Mouse (Mus musculus) intestine, embryonic 14.5 days (tissue): ENCODE measurements at regions not wholly inside any gene's neighbourhood (a gene's known extent, or its start where the extent isn't known, plus 50 kb on each side); places are given as distances from the start of the nearest gene placed in this dataset.

Experiments
- ATAC-seq: fragments of 200-750 bp; cut with Nextera tagmentation; replicated peaks from 2 replicates; pipeline ENCODE4 v1.8.0; 2017; ENCODE audit warnings: low read depth, moderate number of reproducible peaks, moderate TSS enrichment, moderate library complexity; ENCODE audit not compliant: low FRiP score, low TSS enrichment
- DNase-seq: peaks from one replicate; pipeline ENCODE4 v3.0.0-alpha.2; 2018; ENCODE audit warnings: low spot score
- H3K27ac ChIP-seq: fragments of 300-500 bp; sonication (generic); 2 replicates; pipeline ENCODE4 v1.5.1; 2014; ENCODE audit warnings: low read depth, mild to moderate bottlenecking, control low read depth
- H3K27me3 ChIP-seq: fragments of 300-500 bp; sonication (generic); replicated peaks from 2 replicates; pipeline ENCODE4 v1.6.1; 2014; ENCODE audit warnings: low read length, control low read depth; ENCODE audit not compliant: control insufficient read depth, insufficient read depth
- H3K36me3 ChIP-seq: fragments of 300-500 bp; sonication (generic); 2 replicates; pipeline ENCODE4 v1.6.1; 2014; ENCODE audit warnings: low read length, control low read depth; ENCODE audit not compliant: control insufficient read depth, insufficient read depth
- H3K4me1 ChIP-seq: fragments of 300-500 bp; sonication (generic); replicated peaks from 2 replicates; pipeline ENCODE4 v1.6.1; 2014; ENCODE audit warnings: low read length, control low read depth, mixed read lengths; ENCODE audit not compliant: control insufficient read depth, insufficient read depth
- H3K4me2 ChIP-seq: fragments of 300-500 bp; sonication (generic); 2 replicates; pipeline ENCODE4 v1.6.1; 2014; ENCODE audit warnings: low read length
- H3K4me3 ChIP-seq: fragments of 300-500 bp; sonication (generic); 2 replicates; pipeline ENCODE4 v1.5.1; 2014; ENCODE audit warnings: low read depth, low read length, control low read depth, mixed read lengths
- H3K9ac ChIP-seq: fragments of 300-500 bp; sonication (generic); 2 replicates; pipeline ENCODE4 v1.6.1; 2014; ENCODE audit warnings: mild to moderate bottlenecking, low read length
- H3K9me3 ChIP-seq: fragments of 300-500 bp; sonication (generic); 2 replicates; pipeline ENCODE4 v1.6.1; 2016; ENCODE audit warnings: low read length, control low read depth; ENCODE audit not compliant: control insufficient read depth
- WGBS: fragments of 180-500 bp; shearing (Covaris S2); extraction: QIAGEN DNeasy Blood & Tissue Kit; methylation state at CpG from one replicate; pipeline ENCODE4 v1.1.7; 2014; 5-methylcytosine and 5-hydroxymethylcytosine counted together

- 93% methylated on average over 2 of the region's 2 CpGs for WGBS
- Histone ChIP-seq H3K27me3 (no peaks in the 10 kb centered on the region), H3K4me3 (no peak overlapping the region), H3K27ac (no peak overlapping the region), H3K9ac (no peak overlapping the region), H3K9me3 (no peaks in the 10 kb centered on the region), H3K36me3 (no peaks in the 10 kb centered on the region), H3K4me1 (no peaks in the 10 kb centered on the region; the same call in 1 of the 2 replicates), H3K4me2 (no peak overlapping the region)
- no peak for DNase-seq
- no peak for ATAC-seq
Observed at GRCm38 (mm10) chr5:28012496-28012895, 58.7 kb upstream of the Insig1 start.

- no peak overlapping the region for H3K4me2 ChIP-seq
- H3K9me3 ChIP-seq = no peaks in the 10 kb centered on the region
- no peak overlapping the region for H3K4me3 ChIP-seq
- no peaks in the 10 kb centered on the region; the same call in 1 of the 2 replicates for H3K4me1 ChIP-seq
- 0 out of 2 replicates have a peak, but pooled peaks have one; percentile 8 for ATAC-seq
- no peak overlapping the region for H3K27ac ChIP-seq
- no peaks in the 10 kb centered on the region for H3K27me3 ChIP-seq
- DNase-seq = peak; percentile 36
- H3K36me3 ChIP-seq = no peaks in the 10 kb centered on the region
- H3K9ac ChIP-seq = no peak overlapping the region
- WGBS = 47% methylated on average over 6 of the region's 6 CpGs
Observed at GRCm38 (mm10) chr5:28013619-28014273, 57.4 kb upstream of the Insig1 start.

- Histone ChIP-seq H3K9ac (no peak overlapping the region), H3K36me3 (no peaks in the 10 kb centered on the region), H3K9me3 (no peaks in the 10 kb centered on the region), H3K4me1 (no peaks in the 10 kb centered on the region), H3K27ac (no peak overlapping the region), H3K4me2 (no peak overlapping the region), H3K27me3 (no peaks in the 10 kb centered on the region), H3K4me3 (no peak overlapping the region)
- no peak for ATAC-seq
- WGBS = 55% methylated on average over 3 of the region's 3 CpGs
- DNase-seq = no peak
Observed at GRCm38 (mm10) chr5:28019864-28020263, 51.3 kb upstream of the Insig1 start.
